Mouse (Mus musculus) forebrain, embryonic 11.5 days (tissue): ENCODE results near the gene Xpot. TPM values are rescaled to one million over a fixed set of nuclear protein-coding genes. Genes with fewer than 3 reads are reported as not detected.

Experiments used
- ATAC-seq: fragments of 200-750 bp; cut with Nextera tagmentation; replicated peaks from 2 replicates; pipeline ENCODE4 v1.8.0; 2017; ENCODE audit warnings: moderate TSS enrichment; ENCODE audit not compliant: low FRiP score
- DNase-seq: peaks from one replicate; pipeline ENCODE4 v3.0.0-alpha.2; 2017; ENCODE audit warnings: low spot score
- H3K27ac ChIP-seq: fragments of 300-500 bp; sonication (generic); 2 replicates; pipeline ENCODE4 v1.5.1; 2014; ENCODE audit warnings: low read depth, low read length
- H3K27me3 ChIP-seq: fragments of 300-500 bp; sonication (generic); 2 replicates; pipeline ENCODE4 v1.6.1; 2014; ENCODE audit warnings: mild to moderate bottlenecking, low read length, mixed read lengths; ENCODE audit not compliant: control insufficient read depth, insufficient read depth
- H3K36me3 ChIP-seq: fragments of 300-500 bp; sonication (generic); 2 replicates; pipeline ENCODE4 v1.6.1; 2014; ENCODE audit warnings: mild to moderate bottlenecking, low read length, moderate library complexity, mixed read lengths; ENCODE audit not compliant: control insufficient read depth, insufficient read depth
- H3K4me1 ChIP-seq: fragments of 300-500 bp; sonication (generic); replicated peaks from 2 replicates; pipeline ENCODE4 v1.6.1; 2014; ENCODE audit warnings: low read length, mixed read lengths; ENCODE audit not compliant: control insufficient read depth, insufficient read depth
- H3K4me2 ChIP-seq: fragments of 300-500 bp; sonication (generic); 2 replicates; pipeline ENCODE4 v1.6.1; 2014; ENCODE audit warnings: low read depth, mild to moderate bottlenecking, low read length, moderate library complexity, mixed read lengths; ENCODE audit not compliant: severe bottlenecking
- H3K4me3 ChIP-seq: fragments of 300-500 bp; sonication (generic); 2 replicates; pipeline ENCODE4 v1.5.1; 2014; ENCODE audit warnings: low read depth, low read length
- H3K9ac ChIP-seq: fragments of 300-500 bp; sonication (generic); 2 replicates; pipeline ENCODE4 v1.6.1; 2014; ENCODE audit warnings: low read length
- H3K9me3 ChIP-seq: fragments of 300-500 bp; sonication (generic); 2 replicates; pipeline ENCODE4 v1.6.1; 2016; ENCODE audit warnings: low read length, mixed read lengths; ENCODE audit not compliant: control insufficient read depth
- WGBS: fragments of 180-500 bp; shearing (Covaris S2); extraction: QIAGEN DNeasy Blood & Tissue Kit; methylation state at CpG from one replicate; pipeline ENCODE4 v1.1.7; 2014; 5-methylcytosine and 5-hydroxymethylcytosine counted together
- polyA plus RNA-seq: library from polyadenylated mRNA; unstranded; fragments of >200 nt; fragmentation: Nextera tagmentation; extraction: Ambion mirVana; gene quantifications from 2 replicates; pipeline ENCODE4 v1.2.1, GENCODE M21; 2014

The Xpot gene
- polyA plus RNA-seq, 1 experiment from 2014 or later: 72.1 TPM

DNA sequence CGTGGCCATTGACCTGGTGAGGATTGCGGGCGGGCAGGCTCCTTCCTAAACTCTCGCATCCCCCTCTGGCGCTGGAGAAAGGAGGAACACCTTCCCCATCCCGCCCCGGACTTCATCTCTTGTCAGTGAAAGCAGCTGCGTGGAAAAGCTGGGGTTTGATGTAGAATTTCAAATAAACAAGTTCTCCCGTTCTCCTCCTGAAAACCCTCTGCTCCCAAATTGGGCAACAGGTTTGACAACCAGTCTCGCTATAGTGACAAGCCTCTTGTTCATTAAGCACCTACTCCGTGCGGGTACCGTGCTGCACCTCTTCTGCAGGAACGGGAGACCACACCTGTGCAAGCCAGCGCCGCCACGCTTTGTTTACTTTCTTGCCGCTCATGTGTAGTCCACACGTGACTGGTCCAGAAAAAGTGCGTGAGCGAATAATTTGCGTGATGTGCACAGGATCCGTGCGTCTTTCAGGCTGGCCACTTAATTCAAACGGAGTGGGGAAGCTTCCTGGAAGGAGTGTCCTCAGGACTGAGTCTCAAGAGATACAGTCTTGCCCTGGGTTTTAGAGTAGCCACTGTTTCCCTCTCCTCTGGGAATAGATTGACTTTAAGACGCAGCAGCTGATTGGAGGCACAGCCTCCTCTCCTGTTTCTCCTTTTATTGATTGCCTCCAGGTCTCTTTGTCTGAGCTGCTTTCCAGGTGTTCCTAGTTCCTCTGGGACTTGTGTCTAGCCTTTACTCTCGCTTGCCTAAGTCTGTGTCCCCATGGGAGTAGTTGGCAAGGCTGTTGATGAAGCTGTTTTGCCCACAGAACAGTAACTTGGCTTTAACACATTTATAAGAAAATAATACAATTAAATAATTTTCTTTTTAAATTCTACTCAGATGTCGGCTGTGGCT, 16.2 kb upstream of the Xpot start:
- Histone ChIP-seq H3K4me1 (peaks cover 7% of the 10 kb centered on the region; the same call in 1 of the 2 replicates), H3K27ac (no peak overlapping the region), H3K9ac (peak overlapping the region; percentile 37), H3K9me3 (no peaks in the 10 kb centered on the region), H3K4me2 (peak overlapping the region; percentile 97), H3K4me3 (peak overlapping the region; percentile 39), H3K27me3 (peaks cover 21% of the 10 kb centered on the region), H3K36me3 (no peaks in the 10 kb centered on the region)
- ATAC-seq (no peak), DNase-seq (no peak)
- WGBS: 5% methylated on average over 28 of the region's 28 CpGs

DNA sequence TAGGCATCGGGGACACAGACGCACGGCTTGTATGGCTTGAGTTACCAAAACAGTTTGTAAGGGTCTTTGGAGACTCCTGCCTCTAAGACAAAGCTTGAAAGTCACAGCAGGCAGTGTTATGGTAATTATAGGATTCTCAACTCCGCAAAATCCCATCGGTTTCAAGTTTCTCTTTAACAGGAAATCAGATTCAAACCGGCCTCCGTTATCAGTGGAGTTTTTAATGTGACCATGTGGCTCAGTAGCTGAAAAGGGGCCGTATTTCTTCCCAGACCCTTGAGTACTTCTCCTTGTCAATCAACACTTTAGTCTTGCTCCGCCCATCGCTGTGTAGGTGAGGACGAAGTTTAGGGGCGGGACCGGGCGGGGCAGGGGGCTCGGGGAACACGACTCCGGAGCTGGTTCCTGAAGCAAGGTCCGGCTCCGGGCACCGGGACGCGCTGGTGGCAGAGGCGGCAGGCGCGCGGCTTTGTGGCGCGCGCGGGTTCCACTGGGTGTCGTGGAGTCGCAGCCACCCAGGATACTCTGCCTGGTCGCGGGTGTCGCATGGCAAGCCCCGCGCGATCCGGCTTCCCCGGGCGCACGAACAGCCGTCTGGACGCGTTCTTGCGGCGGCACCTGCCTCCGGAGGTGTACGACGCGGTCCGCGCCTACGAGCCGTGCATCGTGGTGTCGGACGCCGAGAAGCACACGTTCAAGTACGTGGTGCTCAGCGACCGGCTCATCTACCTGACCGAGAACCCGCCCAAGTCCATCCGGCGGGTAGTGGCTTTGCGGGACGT, 15.3 kb upstream of the Xpot start, which contains the start of gene D930020B18Rik:
TSS of gene D930020B18Rik (plus strand) at position 317 of the 782 bp plus-strand sequence.
- Histone ChIP-seq H3K4me3 (peak within 1 kb of the TSS; percentile 39), H3K4me1 (peaks cover 7% of the 10 kb centered on the region; the same call in 1 of the 2 replicates), H3K27me3 (peaks cover 21% of the 10 kb centered on the region), H3K9ac (peak within 1 kb of the TSS; percentile 37), H3K36me3 (no peaks in the 10 kb centered on the region), H3K27ac (no peak within 1 kb of the TSS), H3K4me2 (peak within 1 kb of the TSS; percentile 97), H3K9me3 (no peaks in the 10 kb centered on the region)
- under 1% methylated on average over 66 of the region's 69 CpGs for WGBS
- ATAC-seq (peak; percentile 73), DNase-seq (peak; percentile 78)

DNA sequence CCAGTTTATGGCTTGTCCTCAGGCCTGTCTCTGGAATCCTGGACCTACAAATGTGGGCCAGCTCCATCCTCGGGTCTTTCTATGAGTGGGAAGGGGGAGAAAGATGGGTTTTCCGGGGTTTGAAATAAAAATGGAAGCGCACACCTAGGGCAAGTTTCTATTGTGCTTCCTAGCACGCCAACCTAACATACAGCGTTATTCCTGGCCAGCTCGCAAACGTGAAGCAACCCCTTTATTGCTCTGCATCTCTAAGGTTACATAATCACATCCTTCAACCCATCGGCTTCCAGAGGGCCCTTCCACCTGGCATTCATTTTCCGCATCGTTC, 14.8 kb upstream of the Xpot start:
- H3K27me3 ChIP-seq: peaks cover 21% of the 10 kb centered on the region
- DNase-seq: no peak
- H3K4me1 ChIP-seq: peaks cover 7% of the 10 kb centered on the region; the same call in 1 of the 2 replicates
- H3K9me3 ChIP-seq: no peaks in the 10 kb centered on the region
- 21% methylated on average over 10 of the region's 10 CpGs for WGBS
- ATAC-seq: no peak; the same call in 1 of the 2 replicates
- no peak overlapping the region; the same call in 1 of the 2 replicates for H3K9ac ChIP-seq
- peak overlapping the region; percentile 97 for H3K4me2 ChIP-seq
- H3K27ac ChIP-seq: no peak overlapping the region
- H3K36me3 ChIP-seq: no peaks in the 10 kb centered on the region
- H3K4me3 ChIP-seq: peak overlapping the region; percentile 39

DNA sequence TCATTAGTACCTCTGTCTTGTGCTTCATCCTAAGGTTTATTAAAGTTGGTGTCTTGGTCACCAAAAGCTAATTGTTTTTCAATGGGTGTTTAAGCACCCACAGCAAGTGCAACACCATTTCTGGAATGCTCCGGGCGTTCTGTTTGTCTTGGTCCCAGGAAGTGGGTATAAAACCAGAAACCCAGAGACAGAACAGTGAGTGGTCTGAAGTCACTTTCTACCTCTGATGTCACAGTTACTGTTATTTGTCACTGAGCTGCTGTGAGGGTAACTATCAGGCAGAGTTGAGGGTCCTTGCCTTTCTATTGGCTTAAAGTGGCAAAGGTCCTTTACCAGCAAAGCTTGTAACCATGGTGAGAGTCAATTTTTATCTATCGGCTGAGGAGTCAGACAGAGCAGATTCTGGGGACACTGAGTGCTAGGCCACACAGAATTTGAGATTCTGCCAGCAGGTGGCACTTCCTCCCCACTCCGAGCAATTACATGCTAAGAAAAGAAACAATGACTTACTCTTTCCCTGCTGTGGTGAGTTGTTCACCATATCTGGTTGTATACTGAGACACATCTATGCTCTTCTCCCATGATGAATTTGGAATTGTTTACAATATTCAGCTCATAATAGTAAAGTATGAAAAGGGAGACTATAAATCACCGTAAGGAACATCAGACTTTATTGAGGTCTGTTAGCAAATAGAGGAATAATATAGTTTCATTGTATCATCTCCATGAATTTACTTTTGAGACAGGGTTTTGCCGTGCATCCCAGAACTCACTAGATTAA, 14.2 kb upstream of the Xpot start:
- DNase-seq: peak; percentile 70
- no peaks in the 10 kb centered on the region for H3K9me3 ChIP-seq
- no peaks in the 10 kb centered on the region for H3K36me3 ChIP-seq
- peak; percentile 44; the same call in 1 of the 2 replicates for ATAC-seq
- no peak overlapping the region for H3K27ac ChIP-seq
- peaks cover 21% of the 10 kb centered on the region for H3K27me3 ChIP-seq
- no peak overlapping the region for H3K9ac ChIP-seq
- WGBS: 55% methylated on average over 6 of the region's 6 CpGs
- H3K4me1 ChIP-seq: peaks cover 7% of the 10 kb centered on the region; the same call in 1 of the 2 replicates
- H3K4me3 ChIP-seq: no peak overlapping the region
- no peak overlapping the region for H3K4me2 ChIP-seq

DNA sequence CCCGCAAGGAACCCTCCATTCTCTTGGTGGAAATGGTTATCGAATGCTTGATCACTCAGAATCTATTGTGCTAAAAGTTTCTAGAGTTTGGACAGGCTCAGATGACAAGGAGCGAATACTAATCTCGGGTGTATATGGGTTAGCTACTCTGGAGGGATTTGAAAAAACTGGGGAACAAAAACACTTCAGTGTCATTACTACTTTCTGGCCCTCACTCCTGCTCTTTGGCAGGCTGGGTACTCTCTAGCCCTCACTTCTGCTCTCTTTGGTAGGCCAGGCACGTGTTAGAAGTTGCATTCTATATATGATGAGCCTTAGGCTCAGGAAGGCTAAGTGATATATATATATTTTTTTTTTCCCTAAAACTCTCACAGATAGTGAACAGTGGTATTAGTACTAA, 13.4 kb upstream of the Xpot start:
- H3K4me3 ChIP-seq: no peak overlapping the region
- H3K9ac ChIP-seq: no peak overlapping the region
- no peak overlapping the region for H3K27ac ChIP-seq
- H3K4me1 ChIP-seq: peaks cover 7% of the 10 kb centered on the region; the same call in 1 of the 2 replicates
- H3K9me3 ChIP-seq: no peaks in the 10 kb centered on the region
- no peaks in the 10 kb centered on the region for H3K36me3 ChIP-seq
- 84% methylated on average over 5 of the region's 5 CpGs for WGBS
- DNase-seq (no peak), ATAC-seq (no peak)
- H3K4me2 ChIP-seq: no peak overlapping the region
- H3K27me3 ChIP-seq: peaks cover 21% of the 10 kb centered on the region

DNA sequence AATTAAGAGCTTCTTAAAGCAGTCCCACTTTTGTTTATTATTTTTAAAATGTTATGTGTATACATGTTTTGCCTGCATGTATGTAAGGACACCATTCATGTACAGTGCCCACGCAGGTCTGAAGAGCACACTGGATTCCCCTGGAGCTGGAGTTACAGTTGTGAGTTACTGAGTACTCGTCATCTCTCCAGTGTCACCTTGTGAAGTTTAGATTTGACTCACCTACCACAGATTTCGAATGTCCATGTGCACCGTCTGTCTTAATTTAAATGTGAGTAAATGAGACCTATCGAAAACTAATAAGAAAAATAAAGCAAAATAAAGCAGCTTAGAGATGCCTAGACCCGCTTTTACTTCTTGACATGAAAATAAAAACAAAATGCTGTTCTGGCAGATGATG, 10.1 kb upstream of the Xpot start:
- no peak for ATAC-seq
- Histone ChIP-seq H3K4me1 (peaks cover 4% of the 10 kb centered on the region; the same call in 1 of the 2 replicates), H3K4me2 (no peak overlapping the region), H3K9ac (no peak overlapping the region), H3K9me3 (no peaks in the 10 kb centered on the region), H3K27ac (no peak overlapping the region), H3K27me3 (peaks cover 3% of the 10 kb centered on the region; the same call in 1 of the 2 replicates), H3K36me3 (no peaks in the 10 kb centered on the region), H3K4me3 (no peak overlapping the region)
- WGBS: 89% methylated on average over 6 of the region's 6 CpGs
- no peak for DNase-seq

DNA sequence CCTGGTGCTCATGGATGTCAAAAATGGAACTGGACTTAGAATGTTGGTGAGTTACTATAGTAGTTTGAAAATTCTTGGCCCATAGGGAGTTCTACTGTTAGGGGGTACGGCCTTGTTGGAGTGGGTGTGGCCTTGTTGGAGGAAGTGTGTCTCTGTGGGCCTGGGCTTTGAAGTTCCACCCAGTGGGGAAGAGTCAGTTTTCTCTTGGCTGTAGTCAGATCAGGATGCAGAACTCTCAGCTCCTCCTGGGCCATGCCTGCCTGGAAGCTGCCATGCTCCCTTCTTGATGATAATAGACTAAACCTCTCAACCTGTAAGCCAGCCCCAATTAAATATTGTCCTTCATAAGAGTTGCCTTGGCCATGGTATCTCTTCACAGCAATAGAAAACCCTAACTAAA, 8.0 kb upstream of the Xpot start:
- DNase-seq (no peak), ATAC-seq (no peak)
- no peaks in the 10 kb centered on the region for H3K9me3 ChIP-seq
- H3K27me3 ChIP-seq: no peaks in the 10 kb centered on the region
- H3K27ac ChIP-seq: no peak overlapping the region
- H3K4me1 ChIP-seq: no peaks in the 10 kb centered on the region
- WGBS: 67% methylated on average over 1 of the region's 1 CpGs
- H3K4me3 ChIP-seq: no peak overlapping the region
- H3K9ac ChIP-seq: no peak overlapping the region
- no peak overlapping the region for H3K4me2 ChIP-seq
- no peaks in the 10 kb centered on the region for H3K36me3 ChIP-seq

DNA sequence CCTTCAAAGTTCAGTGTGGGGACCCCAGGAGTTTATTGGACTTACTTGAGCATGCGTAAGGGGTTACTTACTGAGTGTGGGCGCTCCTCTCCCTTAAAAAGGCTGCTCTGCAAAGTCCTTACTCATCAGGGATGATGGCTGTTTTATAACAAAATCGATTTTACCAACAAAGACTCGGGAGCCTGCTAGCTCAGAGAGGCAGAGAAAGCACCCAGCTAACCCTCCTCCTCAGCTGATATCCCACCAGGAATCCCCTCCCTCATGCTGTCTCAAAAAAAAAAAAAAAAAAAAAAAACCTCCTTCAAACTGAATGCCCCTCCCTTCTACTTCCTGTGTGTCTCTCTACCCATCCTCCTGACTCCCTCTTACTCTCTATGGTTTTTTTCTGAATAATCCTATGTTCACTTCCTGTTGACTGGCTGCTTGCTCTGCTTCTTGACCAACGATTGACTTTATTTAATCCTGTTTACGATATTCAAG, 2.5 kb upstream of the Xpot start:
- no peak for DNase-seq
- Histone ChIP-seq H3K27ac (no peak overlapping the region), H3K36me3 (no peaks in the 10 kb centered on the region), H3K9me3 (no peaks in the 10 kb centered on the region), H3K4me2 (no peak overlapping the region), H3K27me3 (no peaks in the 10 kb centered on the region), H3K4me1 (peaks cover 3% of the 10 kb centered on the region; the same call in 1 of the 2 replicates), H3K4me3 (no peak overlapping the region), H3K9ac (no peak overlapping the region)
- ATAC-seq: no peak
- 92% methylated on average over 6 of the region's 6 CpGs for WGBS
